9 mouse cellular contexts compared by ENCODE assay signal in the genomic region with DNA sequence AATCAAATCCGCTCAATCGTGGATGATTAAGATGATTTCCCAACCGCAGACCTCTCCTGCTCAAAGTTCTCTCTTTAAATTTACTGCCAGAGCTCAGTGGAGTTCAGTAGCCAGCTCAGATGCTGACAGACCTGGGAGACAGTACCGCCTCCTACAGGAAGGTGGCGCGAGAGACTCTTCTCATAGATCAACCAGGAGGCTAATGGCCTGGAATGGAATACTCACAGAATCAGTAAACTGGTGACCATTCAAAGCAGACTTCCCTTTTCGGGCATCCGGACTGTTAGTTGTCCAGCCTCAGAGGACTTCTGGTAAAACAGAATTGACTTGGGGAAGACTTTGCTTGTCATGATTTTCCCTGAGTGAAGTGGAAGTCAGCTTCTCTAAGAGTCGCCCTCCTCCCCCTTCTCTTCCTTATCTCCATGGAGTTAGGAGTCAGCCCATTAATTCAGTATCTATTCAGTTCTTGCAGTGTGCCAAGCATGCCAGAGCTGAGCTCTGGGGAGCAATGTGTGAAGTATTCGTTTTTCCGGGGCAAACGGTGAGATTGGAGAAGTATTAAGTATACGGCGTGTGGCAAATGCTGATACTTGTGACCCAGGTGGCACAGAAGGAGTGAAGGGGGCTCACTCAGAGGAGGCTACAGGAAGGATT.
DNase-seq lines count a peak whose midpoint lies in the region; ATAC-seq and TF ChIP-seq lines count a peak whose summit lies in the region.
"Had no signal": no experiment of that assay in that cellular context is flagged by ENCODE, and none has a peak within 500 bp of the region (broad histone marks: within the 10 kb centered on the region; RNA-seq: fewer than 3 reads in every experiment).

No protein-coding gene starts in this region.

- DNase-seq in cerebellum, adult 11 months: peak; percentile 13
- peak; percentile 88 for DNase-seq in embryo, embryonic 10.5 days (ENCODE audit: low spot score)
- DNase-seq in gastrocnemius, postnatal 4 days (ENCODE audit: low spot score in 2 of 2): peak; percentile 67 to 79
- DNase-seq in kidney, adult 9 months: peak; percentile 93
- peak; percentile 86 for DNase-seq in limb, embryonic 14.5 days (ENCODE audit: low spot score)
- DNase-seq in telencephalon, adult 2 months (ENCODE audit: low read depth, low spot score): peak; percentile 27

- no peak overlapping the region for H3K4me3 ChIP-seq in limb, embryonic 14.5 days (replicated peaks; ENCODE audit: low read length)
- H3K4me3 ChIP-seq in neural tube, embryonic 12.5 days: no peak overlapping the region

- 39% methylated on average over 14 of the region's 14 CpGs for WGBS in limb, embryonic 14.5 days
- WGBS in neural tube, embryonic 12.5 days: 46% methylated on average over 14 of the region's 14 CpGs

- no peak for ATAC-seq in cerebellum, adult (ENCODE audit: insufficient number of reproducible peaks, low FRiP score, low TSS enrichment)
- no peak; the same call in 1 of the 2 replicates for ATAC-seq in limb, embryonic 14.5 days (ENCODE audit: low FRiP score, low read depth)
- peak; percentile 70 for ATAC-seq in neural tube, embryonic 12.5 days (ENCODE audit: low FRiP score, low read depth)

- H3K4me2 ChIP-seq in limb, embryonic 14.5 days (replicated peaks; ENCODE audit: low read depth, low read length, severe bottlenecking): no peak overlapping the region
- no peak overlapping the region for H3K4me2 ChIP-seq in neural tube, embryonic 12.5 days (replicated peaks)

- no peaks in the 10 kb centered on the region for H3K27me3 ChIP-seq in limb, embryonic 14.5 days (ENCODE audit: control insufficient read depth, insufficient read depth, low read length)
- no peaks in the 10 kb centered on the region for H3K27me3 ChIP-seq in neural tube, embryonic 12.5 days (replicated peaks)

- no peak overlapping the region for H3K27ac ChIP-seq in limb, embryonic 14.5 days (replicated peaks; ENCODE audit: low read depth, low read length)
- H3K27ac ChIP-seq in neural tube, embryonic 12.5 days: no peak overlapping the region

- H3K36me3 ChIP-seq in limb, embryonic 14.5 days (ENCODE audit: control insufficient read depth, insufficient read depth, low read length): no peaks in the 10 kb centered on the region
- no peaks in the 10 kb centered on the region for H3K36me3 ChIP-seq in neural tube, embryonic 12.5 days
- H3K36me3 ChIP-seq: G1E had no signal

- no peaks in the 10 kb centered on the region for H3K9me3 ChIP-seq in limb, embryonic 14.5 days (ENCODE audit: control insufficient read depth, low read length)
- no peaks in the 10 kb centered on the region for H3K9me3 ChIP-seq in neural tube, embryonic 12.5 days

- no peak for TF ChIP-seq POLR2A in limb, embryonic 14.5 days (IDR thresholded peaks at IDR 0.05; ENCODE audit: borderline replicate concordance, extremely low read depth, insufficient read depth, insufficient read length)

- no peak overlapping the region for H3K9ac ChIP-seq in limb, embryonic 14.5 days (ENCODE audit: low read depth, low read length, severe bottlenecking)
- H3K9ac ChIP-seq in neural tube, embryonic 12.5 days: no peak overlapping the region

- 0 out of 2 replicates have a peak, but pooled peaks cover 7% of the 10 kb centered on the region for H3K4me1 ChIP-seq in limb, embryonic 14.5 days (ENCODE audit: control insufficient read depth, insufficient read depth, low read length)
- no peaks in the 10 kb centered on the region for H3K4me1 ChIP-seq in neural tube, embryonic 12.5 days

Comparison
In these comparisons a context has a peak if more than half of its experiments do, and no peak if none do; other contexts are left out.
1. DNase-seq: peak in every context shown above with its lines; median percentile 93 in kidney, adult 9 months; 88 in embryo, embryonic 10.5 days; 86 in limb, embryonic 14.5 days; 73 in gastrocnemius, postnatal 4 days; 27 in telencephalon, adult 2 months; 13 in cerebellum, adult 11 months.